Mouse (Mus musculus): ENCODE data around the gene Mtif2. TPM values are rescaled to one million over a fixed set of nuclear protein-coding genes. Genes with fewer than 3 reads are reported as not detected.

Mtif2 gene
- polyA plus RNA-seq (2014; fragmentation: Illumina TruSeq; extraction: RNeasy Lipid Tissue Mini Kit (QIAGEN cat#74804); ENCODE audit: low read depth, low replicate concordance) = 25.1 TPM

DNA sequence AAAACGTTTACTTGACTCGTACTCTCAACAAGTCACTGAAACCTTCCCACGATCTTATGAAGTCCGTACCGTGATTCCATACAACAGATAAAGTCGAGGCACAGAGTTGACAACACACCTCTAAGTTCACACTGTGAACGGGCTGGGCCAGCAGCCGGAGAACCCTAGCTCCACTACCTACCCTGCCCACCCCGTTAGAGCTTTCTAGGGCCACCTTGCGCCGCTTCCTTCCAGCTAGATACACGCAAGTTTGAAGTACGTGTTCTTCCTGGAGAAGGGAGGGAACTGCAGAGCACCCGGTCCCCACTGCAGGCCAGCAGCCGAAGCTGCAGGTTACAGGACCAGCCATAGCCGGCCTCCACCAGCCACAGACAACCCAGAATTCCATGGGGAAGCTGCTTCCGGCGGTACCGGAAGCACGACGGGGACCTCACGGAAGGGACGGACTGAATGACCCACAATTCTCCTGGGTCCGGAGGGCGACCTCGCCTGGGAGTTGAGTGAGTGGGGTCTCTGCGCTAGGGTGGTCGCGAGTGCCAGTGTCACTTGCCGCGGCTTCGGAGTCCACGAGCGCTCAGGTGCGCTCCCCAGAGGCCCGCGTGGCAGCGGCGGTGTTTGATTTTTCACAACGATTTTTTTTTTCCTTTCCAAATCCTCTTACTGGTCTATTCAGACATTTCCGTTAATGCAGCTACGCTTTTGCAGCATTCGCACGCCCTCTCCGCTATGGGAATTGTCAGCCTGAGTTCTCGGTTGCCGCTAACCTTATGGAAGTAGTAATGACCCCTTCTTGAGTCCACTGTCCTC is at the start of gene Mtif2:
Gene Mtif2, plus strand, starts transcription at position 421 of the 807 bp plus-strand sequence.

DNA sequence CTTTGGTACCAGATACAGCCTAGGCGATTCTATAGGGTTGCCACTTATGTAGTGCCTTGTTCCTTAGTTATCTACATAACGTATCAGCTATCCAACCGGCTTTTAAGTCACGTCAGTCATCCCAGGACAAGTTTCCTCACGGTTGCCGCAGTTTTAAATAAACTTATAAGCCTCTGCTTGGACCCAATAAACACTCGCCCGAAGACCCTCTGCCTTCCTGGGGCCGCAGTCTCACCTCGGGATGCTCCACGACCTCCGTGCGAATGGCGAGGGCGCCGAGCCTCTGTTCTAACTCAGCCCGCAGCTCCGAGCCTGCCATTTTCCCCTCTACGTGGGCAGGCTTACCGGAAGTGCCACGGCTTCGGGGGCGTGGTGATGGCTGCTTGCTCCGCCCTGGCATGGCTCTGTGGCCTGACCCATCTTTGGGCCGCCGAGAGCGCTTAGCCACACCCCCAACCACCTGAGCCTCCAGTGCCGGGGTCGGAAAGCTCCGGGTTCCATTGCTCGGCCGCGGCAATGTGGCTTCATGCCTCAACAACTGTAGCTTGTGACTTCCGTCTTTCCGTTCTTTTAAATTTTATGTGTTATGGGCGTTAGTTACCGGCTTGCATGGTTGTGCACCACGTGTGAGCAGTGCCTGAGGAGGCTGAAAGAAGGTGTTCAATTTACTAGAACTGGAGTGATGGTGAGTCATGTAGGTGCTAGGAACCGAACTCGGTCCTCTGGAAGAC is 11.4 kb upstream of the Mtif2 start, which contains the start of gene Prorsd1:
Gene Prorsd1, minus strand, starts transcription at position 352 of the 731 bp plus-strand sequence.

DNA sequence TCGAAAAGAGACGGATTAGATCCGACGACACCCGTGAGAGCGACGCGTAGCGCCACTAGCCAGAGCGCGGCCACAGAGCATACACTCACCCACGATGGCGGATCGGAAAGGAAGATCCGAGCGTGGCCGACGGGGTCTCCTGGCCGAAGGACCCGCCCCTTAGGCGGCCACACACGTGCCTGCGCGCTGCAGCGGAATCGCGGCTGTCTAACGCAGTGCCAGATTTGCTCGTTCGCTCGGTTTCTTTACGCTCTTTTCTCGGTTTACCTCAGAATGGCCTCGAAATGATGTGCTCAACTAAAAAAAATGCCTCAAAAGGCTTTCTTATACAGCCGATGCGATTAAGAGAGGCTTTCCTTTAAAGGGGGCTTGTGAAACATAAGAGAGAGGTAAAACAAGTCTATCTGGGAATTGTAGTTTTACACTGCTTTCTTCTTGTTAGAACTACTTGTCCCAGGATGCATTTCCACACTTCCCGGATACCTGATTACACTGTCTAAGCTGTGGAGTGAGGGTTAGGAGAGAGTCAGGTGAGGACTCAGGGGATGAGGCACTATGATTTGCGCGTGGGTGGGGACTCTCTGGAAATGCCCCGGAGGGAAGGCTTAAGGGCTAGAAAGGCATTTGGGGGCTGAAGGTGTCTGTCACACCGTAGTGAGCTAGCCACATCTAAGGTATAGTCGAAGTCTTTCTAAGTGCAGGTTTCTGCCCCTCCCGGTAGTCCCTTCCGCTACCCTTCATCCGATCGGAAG is 21.7 kb downstream of the Mtif2 start, which contains the start of the genes Clhc1 and Rps27a:
Gene Clhc1, plus strand, starts transcription at position 199 of the 752 bp plus-strand sequence.
Gene Rps27a, minus strand, starts transcription at position 358 of the 752 bp plus-strand sequence.

Other genes with a start within 250 kb of the Mtif2 start
- gene Ccdc88a, start 152.8 kb upstream of the Mtif2 start, polyA plus RNA-seq (2014; fragmentation: Illumina TruSeq; extraction: RNeasy Lipid Tissue Mini Kit (QIAGEN cat#74804); ENCODE audit: low read depth, low replicate concordance) = 6.6 TPM
- gene Prorsd1, start 11.4 kb upstream of the Mtif2 start, polyA plus RNA-seq (2014; fragmentation: Illumina TruSeq; extraction: RNeasy Lipid Tissue Mini Kit (QIAGEN cat#74804); ENCODE audit: low read depth, low replicate concordance) = 24.7 TPM
- 0.84 TPM for gene Clhc1, start 21.5 kb downstream of the Mtif2 start, polyA plus RNA-seq (2014; fragmentation: Illumina TruSeq; extraction: RNeasy Lipid Tissue Mini Kit (QIAGEN cat#74804); ENCODE audit: low read depth, low replicate concordance)
- gene Rps27a, start 21.7 kb downstream of the Mtif2 start, polyA plus RNA-seq (2014; fragmentation: Illumina TruSeq; extraction: RNeasy Lipid Tissue Mini Kit (QIAGEN cat#74804); ENCODE audit: low read depth, low replicate concordance) = 1,063 TPM
- 146 TPM for gene Rtn4, start 166.5 kb downstream of the Mtif2 start, polyA plus RNA-seq (2014; fragmentation: Illumina TruSeq; extraction: RNeasy Lipid Tissue Mini Kit (QIAGEN cat#74804); ENCODE audit: low read depth, low replicate concordance)

Measured in adipose tissue, adult 10 weeks (tissue).